Mouse (Mus musculus): Measurements from ENCODE around the gene Zfp534.
"Not testable (repeated sequence)": the region's sequence is repeated elsewhere in the genome, so short reads cannot be mapped to it uniquely, and the experiment has no call there.

Zfp534 gene

DNA sequence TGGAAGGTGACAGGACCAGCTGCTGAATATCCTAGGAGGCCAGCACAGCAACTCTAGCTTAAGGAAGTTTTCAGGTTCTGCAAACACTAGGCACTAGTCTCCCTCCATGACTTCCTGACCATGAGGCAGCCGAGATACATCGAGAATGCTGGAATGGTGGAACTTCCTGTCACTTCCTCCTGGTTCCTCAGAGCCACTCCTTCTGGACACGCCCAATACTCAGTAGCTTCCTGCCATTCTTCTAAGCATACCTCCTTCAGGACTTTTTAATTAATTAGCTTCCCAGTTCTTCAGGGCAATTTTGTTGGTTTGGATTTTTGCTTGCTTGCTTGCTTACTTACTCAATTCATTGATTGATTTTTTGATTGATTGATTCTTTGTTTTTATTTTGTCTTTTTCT is at the start of gene Zfp534:
Gene Zfp534 (minus strand): TSS at position 101 of the 400 bp plus-strand sequence.
- not testable (repeated sequence) for DNase-seq

DNA sequence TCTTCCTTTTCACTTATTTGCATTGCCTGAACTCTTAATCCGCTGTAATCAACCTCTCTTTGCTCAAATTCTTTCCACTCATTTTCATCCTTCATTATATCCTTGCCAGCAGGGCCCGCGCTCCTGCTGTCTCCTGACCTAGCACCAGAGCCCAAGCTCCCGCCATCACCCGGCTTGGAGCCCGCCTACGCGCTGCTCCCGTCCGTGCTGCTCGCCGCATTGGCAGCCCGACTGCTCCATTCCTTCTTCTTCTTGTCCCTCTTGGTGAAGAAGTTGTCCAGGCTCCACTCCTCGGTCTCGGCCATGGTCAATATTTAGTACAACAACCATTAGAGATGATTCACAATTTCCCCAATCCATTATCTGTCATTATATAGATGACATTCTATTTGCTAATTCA is 43.9 kb upstream of the Zfp534 start:
- not testable (repeated sequence) for DNase-seq

GRCm38 (mm10) chr4:147738636-147739369 is 36.5 kb upstream of the Zfp534 start:
- peak; percentile 8 for DNase-seq

DNA sequence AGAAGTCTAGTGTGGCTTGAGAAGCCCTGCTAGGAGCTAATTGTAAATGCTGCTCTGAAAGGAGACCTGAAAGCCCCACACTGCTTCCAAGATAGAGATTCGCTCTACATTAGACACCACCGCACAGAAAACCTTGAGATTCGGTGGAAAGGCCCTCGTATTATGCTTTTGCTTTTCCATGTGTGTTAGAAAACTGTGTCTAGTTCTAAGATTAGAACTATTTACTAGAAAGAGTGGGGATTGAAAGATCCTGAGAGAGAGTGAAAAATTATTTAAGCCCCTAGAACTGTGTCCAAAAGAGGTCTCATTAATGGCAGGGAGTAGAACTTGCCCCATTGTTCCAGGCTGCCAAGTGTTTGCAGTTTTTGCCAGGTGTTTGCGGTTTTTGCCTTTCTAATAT is 47.1 kb downstream of the Zfp534 start:
- DNase-seq = not testable (repeated sequence)

DNA sequence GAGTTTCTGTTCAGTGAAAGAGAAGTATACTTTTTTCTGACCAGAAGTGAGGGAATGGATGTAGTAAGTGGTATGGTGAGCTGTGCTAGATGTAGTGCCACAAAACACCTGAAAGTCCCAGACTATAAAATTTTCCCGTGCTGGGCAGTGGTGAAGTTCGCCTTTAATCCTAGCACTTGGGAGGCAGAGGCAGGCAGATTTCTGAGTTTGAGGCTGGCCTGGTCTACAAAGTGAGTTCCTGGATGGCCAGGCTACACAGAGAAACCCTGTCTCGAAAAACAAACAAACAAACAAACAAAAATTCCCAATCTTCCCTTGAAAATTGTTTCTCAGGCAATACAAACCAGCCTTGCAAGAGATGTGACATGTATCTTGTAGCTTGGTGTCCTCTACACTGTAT is 54.9 kb downstream of the Zfp534 start:
- DNase-seq = not testable (repeated sequence)

DNA sequence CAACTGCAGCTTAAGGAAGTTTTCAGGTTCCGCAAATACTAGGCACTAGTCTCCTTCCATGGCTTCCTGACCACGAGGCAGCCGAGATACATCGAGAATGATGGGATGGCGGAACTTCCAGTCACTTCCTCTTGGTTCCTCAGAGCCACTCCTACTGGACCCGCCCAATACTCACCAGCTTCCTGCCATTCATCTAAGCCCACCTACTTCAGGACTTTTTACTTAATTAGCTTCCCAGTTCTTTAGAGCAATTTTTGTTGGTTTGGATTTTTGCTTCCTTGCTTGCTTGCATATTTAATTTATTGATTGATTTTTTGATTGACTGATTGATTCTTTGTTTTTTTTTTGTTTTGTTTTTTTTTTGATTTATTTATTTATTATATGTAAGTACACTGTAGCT is 59.9 kb downstream of the Zfp534 start, which contains the start of gene Zfp979:
Gene Zfp979 (minus strand): TSS at position 101 of the 400 bp plus-strand sequence.
- not testable (repeated sequence) for DNase-seq

DNA sequence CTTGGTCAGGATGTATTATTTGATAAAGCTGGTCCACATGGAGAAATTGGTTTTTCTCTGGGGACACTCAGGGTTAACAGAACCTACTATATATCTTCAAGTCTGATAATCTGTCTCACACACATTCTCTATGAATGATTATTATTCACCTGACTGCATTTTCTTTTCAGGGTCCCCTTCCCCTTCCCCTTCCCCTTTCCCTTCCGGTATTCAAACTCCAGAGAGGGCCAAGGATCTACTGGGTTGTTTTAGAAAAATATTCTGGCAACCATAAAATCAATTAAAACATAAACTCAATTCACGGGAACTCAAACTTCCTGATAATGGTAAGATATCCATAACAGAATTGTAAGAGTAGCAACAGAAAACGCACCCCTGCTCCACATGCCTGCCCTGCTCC is 60.4 kb downstream of the Zfp534 start:
- not testable (repeated sequence) for DNase-seq

- not testable (repeated sequence) for DNase-seq
These were observed 68.5 kb downstream of the Zfp534 start for GRCm38 (mm10) chr4:147633818-147634262.
